Mouse (Mus musculus): Measurements from ENCODE around the gene Wdr45. TPM values are rescaled to one million over a fixed set of nuclear protein-coding genes. Genes with fewer than 3 reads are reported as not detected.
"Not testable (repeated sequence)": the region's sequence is repeated elsewhere in the genome, so short reads cannot be mapped to it uniquely, and the experiment has no call there.

The Wdr45 gene
- polyA plus RNA-seq, 1 experiment = 33.6 TPM

DNA sequence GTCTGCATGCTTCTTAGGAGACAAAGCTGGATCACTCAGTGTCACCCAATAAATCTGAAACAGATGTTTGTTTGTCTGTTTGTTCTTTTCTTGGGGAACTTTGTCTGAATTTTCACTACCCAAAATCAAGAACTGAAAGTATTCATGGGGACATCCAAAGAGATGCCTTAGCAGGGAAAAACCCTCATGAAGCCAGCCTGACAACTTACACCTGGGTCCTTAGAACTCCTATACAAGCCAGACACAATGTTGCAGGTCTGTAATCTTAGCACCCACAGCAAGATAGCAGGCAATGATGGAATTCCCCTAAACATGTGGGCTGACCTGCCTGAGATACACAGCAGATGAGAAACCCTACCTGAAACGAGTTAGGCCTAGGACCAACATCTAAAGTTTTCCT, 30.8 kb downstream of the Wdr45 start:
- H3K4me1 ChIP-seq (ENCODE audit: control insufficient read depth, insufficient read depth, insufficient read length, low read length) = peaks cover 2% of the 10 kb centered on the region; the same call in 1 of the 2 replicates
- no peak overlapping the region for H3K27ac ChIP-seq (ENCODE audit: insufficient read depth, low read depth, low read length)
- TF ChIP-seq POLR2A (IDR thresholded peaks at IDR 0.05; ENCODE audit: low read depth, low read length) = no peak
- no peak for TF ChIP-seq CTCF (IDR thresholded peaks at IDR 0.05; ENCODE audit: extremely low read depth, insufficient read length, insufficient replicate concordance, low read depth, low read length)
- no peaks in the 10 kb centered on the region for H3K36me3 ChIP-seq (ENCODE audit: control insufficient read depth, insufficient read depth, low read length)
- H3K4me3 ChIP-seq (ENCODE audit: low read depth, low read length) = no peak overlapping the region
- no peaks in the 10 kb centered on the region for H3K27me3 ChIP-seq (ENCODE audit: control insufficient read depth, insufficient read depth, low read length)
- WGBS = 27% methylated on average over 1 of the region's 1 CpGs

DNA sequence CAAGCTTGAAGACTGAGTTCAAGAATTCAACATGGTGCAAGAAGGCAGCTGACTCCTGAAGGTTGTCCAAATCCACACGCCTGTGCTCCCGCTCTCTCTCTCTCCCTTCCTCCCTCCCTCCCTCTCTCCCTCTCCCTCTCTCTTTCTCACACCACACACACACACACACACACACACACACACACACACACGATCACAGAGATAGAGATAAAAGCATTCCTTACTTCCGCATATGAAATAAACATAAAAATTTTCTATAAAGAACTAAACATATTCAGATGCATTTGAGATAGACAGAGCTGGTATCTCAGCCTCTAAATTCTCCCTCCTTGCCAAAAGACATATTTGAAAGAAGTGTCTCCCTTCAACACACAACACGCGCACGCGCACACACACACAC, 31.3 kb downstream of the Wdr45 start:
- Histone ChIP-seq H3K27me3 (ENCODE audit: control insufficient read depth, insufficient read depth, low read length) (no peaks in the 10 kb centered on the region), H3K4me1 (ENCODE audit: control insufficient read depth, insufficient read depth, insufficient read length, low read length) (peaks cover under 1% of the 10 kb centered on the region; the same call in 1 of the 2 replicates), H3K27ac (ENCODE audit: insufficient read depth, low read depth, low read length) (no peak overlapping the region), H3K36me3 (ENCODE audit: control insufficient read depth, insufficient read depth, low read length) (no peaks in the 10 kb centered on the region), H3K4me3 (ENCODE audit: low read depth, low read length) (no peak overlapping the region)
- WGBS = 91% methylated on average over 8 of the region's 8 CpGs
- TF ChIP-seq POLR2A (IDR thresholded peaks at IDR 0.05; ENCODE audit: low read depth, low read length) = no peak
- TF ChIP-seq CTCF (IDR thresholded peaks at IDR 0.05; ENCODE audit: extremely low read depth, insufficient read length, insufficient replicate concordance, low read depth, low read length) = no peak

DNA sequence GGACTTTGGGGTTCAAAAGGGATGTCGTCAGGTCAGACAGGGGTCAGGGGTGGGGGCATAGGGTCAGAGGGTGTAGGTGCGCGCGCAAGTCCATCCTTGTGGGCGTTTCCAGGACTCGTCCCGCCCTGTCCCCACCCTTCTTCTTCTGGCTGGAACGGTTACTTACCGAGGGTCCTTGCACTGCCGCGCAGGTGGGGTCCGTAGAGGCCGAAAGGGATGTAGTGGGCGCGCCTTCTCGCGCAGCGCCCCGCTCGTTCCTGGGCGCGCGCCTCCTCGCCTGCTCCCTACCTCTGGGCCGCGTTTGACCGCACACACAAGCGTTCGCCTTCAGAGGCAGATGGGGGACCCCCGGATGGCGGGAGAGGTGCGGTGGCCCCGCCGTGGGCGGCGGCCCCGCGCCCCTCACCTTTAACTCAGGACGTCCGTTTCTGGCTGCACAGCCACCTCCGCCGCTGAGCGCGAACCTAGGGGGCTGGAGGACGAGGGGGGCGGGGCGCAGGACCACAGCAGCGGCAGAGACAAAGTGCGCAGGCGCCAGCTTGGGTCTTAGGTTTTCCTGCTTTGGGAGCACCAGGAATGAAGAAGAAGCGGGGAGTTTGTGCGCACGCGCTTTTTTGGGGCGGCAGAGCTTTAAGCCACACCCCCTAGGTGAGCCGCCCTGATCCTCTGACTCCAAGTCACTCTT, 36.4 kb downstream of the Wdr45 start, which contains the start of gene Ccdc120:
Gene Ccdc120 (minus strand): TSS at position 474 of the 685 bp plus-strand sequence.
- Histone ChIP-seq H3K4me3 (ENCODE audit: low read depth, low read length) (peak within 1 kb of the TSS; percentile 96), H3K36me3 (ENCODE audit: control insufficient read depth, insufficient read depth, low read length) (no peaks in the 10 kb centered on the region), H3K27me3 (ENCODE audit: control insufficient read depth, insufficient read depth, low read length) (no peaks in the 10 kb centered on the region), H3K27ac (ENCODE audit: insufficient read depth, low read depth, low read length) (no peak within 1 kb of the TSS), H3K4me1 (ENCODE audit: control insufficient read depth, insufficient read depth, insufficient read length, low read length) (no peaks in the 10 kb centered on the region)
- no peak for TF ChIP-seq CTCF (IDR thresholded peaks at IDR 0.05; ENCODE audit: extremely low read depth, insufficient read length, insufficient replicate concordance, low read depth, low read length)
- no peak for TF ChIP-seq POLR2A (IDR thresholded peaks at IDR 0.05; ENCODE audit: low read depth, low read length)
- WGBS = 6% methylated on average over 52 of the region's 56 CpGs

DNA sequence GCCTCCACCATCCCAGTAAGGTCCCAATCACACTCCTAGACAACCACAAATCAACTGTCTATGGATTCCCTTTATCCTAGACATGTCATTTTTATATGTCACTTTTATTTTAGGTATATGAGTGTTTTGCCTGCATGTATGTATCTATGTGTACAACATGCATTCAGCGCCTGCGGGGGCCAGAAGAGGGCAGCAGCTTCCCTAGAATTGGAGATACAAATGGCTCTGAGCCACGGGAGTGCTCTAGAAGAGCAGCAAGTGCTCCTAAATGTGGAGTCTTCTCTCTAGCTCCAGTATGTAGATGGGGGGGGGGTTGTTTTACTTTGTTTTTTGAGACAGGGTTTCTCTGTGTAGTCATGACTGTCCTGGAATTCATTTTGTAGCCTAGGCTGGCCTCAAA, 39.5 kb downstream of the Wdr45 start:
- peak; percentile 15; the same call in 1 of the 2 replicates for TF ChIP-seq CTCF (IDR thresholded peaks at IDR 0.05; ENCODE audit: extremely low read depth, insufficient read length, insufficient replicate concordance, low read depth, low read length)
- H3K27ac ChIP-seq (ENCODE audit: insufficient read depth, low read depth, low read length); H3K4me3 ChIP-seq (ENCODE audit: low read depth, low read length); H3K36me3 ChIP-seq (ENCODE audit: control insufficient read depth, insufficient read depth, low read length); H3K27me3 ChIP-seq (ENCODE audit: control insufficient read depth, insufficient read depth, low read length); H3K4me1 ChIP-seq (ENCODE audit: control insufficient read depth, insufficient read depth, insufficient read length, low read length): not testable (repeated sequence)
- 9% methylated on average over 3 of the region's 3 CpGs for WGBS

DNA sequence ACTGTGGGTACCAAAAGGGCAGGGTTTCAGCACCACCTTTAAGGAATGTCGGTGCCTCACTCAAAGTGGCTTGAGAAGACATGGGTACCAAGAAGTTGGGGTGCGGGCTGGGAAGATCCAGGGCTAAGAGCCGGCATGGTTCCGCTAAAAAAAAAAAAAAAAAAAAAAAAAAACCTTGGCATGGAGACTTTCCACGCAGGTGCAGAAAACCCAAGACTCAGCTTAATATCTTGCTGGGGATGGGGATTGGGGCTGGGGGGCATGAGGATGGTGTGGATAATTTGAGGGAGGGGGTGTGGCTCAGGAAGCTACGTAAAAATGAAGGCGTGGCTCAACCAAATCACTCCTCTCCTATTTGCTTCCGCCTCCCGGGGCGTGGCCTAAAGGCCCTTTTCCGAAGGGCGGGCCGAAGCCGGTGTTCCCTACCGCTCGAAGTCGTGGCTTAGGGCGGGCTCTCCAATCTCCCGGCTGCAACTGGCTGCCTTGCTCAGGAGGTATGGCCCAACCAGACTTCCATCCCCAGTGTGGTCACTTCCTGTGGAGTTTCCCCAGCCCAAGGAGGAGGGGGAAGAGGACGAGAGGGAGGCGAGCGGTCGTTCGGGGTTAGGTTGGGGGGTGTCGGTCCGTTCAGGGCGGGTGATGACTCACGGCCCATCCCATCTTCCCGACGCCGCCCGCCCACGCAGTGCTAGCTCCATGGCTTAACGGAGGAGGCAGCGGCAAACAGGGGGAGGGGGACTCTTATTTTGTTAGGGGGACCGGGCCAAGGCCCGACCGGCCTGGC, 48.2 kb downstream of the Wdr45 start, which contains the start of gene Tfe3:
Gene Tfe3 (plus strand): TSS at position 424 of the 784 bp plus-strand sequence.
- H3K27ac ChIP-seq (ENCODE audit: insufficient read depth, low read depth, low read length) = peak within 1 kb of the TSS; percentile 86
- H3K4me3 ChIP-seq (ENCODE audit: low read depth, low read length) = peak within 1 kb of the TSS; percentile 98
- WGBS = 14% methylated on average over 38 of the region's 38 CpGs
- no peak for TF ChIP-seq CTCF (IDR thresholded peaks at IDR 0.05; ENCODE audit: extremely low read depth, insufficient read length, insufficient replicate concordance, low read depth, low read length)
- TF ChIP-seq POLR2A (IDR thresholded peaks at IDR 0.05; ENCODE audit: low read depth, low read length) = peak; percentile 30; the same call in 1 of the 2 replicates
- H3K27me3 ChIP-seq (ENCODE audit: control insufficient read depth, insufficient read depth, low read length) = no peaks in the 10 kb centered on the region
- peaks cover 10% of the 10 kb centered on the region for H3K36me3 ChIP-seq (ENCODE audit: control insufficient read depth, insufficient read depth, low read length)
- H3K4me1 ChIP-seq (ENCODE audit: control insufficient read depth, insufficient read depth, insufficient read length, low read length) = peaks cover 2% of the 10 kb centered on the region; the same call in 1 of the 2 replicates

DNA sequence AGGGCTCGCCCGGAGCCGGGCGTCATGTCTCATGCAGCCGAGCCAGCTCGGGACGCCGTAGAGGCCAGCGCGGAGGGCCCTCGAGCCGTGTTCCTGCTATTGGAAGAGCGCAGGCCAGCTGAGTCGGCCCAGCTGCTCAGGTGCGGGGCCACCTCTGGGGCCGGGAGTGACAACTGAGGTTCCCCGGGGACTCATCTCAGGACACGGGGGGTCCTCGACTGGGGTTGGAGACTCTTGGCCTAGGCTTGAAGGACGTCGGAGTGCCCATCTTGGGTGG, 48.7 kb downstream of the Wdr45 start:
- no peaks in the 10 kb centered on the region for H3K27me3 ChIP-seq (ENCODE audit: control insufficient read depth, insufficient read depth, low read length)
- peaks cover 16% of the 10 kb centered on the region for H3K36me3 ChIP-seq (ENCODE audit: control insufficient read depth, insufficient read depth, low read length)
- peak overlapping the region; percentile 98 for H3K4me3 ChIP-seq (ENCODE audit: low read depth, low read length)
- TF ChIP-seq POLR2A (IDR thresholded peaks at IDR 0.05; ENCODE audit: low read depth, low read length) = no peak
- WGBS = 14% methylated on average over 21 of the region's 21 CpGs
- H3K27ac ChIP-seq (ENCODE audit: insufficient read depth, low read depth, low read length) = peak overlapping the region; percentile 86
- peaks cover 2% of the 10 kb centered on the region; the same call in 1 of the 2 replicates for H3K4me1 ChIP-seq (ENCODE audit: control insufficient read depth, insufficient read depth, insufficient read length, low read length)

DNA sequence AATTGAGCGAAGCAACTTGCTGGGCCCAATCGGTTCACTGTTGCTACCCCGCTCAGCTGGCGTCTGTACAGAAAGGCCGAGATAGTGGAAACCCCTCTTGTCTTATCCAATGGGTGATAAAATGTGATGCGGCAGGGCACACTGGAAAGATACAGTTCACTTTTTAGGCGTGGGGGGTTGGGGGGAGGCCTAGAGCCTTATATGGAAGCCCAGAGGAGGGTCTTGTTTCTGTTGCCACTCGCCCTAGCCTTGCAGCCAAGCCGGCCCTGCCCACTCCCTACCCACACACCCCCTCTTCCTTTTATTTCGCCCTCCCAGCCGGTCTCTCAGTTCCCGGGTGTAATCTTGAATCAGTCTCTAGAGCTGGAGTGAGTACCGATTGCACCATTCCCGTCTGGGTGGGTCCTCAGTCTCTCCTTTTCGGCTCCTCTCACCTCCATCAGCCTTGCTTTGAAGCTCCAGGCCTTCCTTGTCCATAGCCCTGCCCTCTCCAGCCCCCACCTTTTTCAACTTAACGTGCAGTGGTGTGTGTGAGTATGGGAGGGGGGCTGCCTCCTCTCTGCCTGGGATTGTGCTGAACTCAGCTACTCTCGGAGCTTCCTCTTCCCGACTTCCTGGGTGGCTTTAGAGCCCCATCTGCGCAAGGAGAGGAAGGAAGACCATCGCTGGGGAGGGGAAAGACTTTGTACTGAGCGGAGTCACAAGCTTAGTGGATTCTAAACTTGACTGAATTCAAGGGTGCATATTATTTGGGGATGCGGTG, 49.7 kb downstream of the Wdr45 start:
- 13% methylated on average over 22 of the region's 22 CpGs for WGBS
- TF ChIP-seq POLR2A (IDR thresholded peaks at IDR 0.05; ENCODE audit: low read depth, low read length) = no peak
- no peak for TF ChIP-seq CTCF (IDR thresholded peaks at IDR 0.05; ENCODE audit: extremely low read depth, insufficient read length, insufficient replicate concordance, low read depth, low read length)
- Histone ChIP-seq H3K36me3 (ENCODE audit: control insufficient read depth, insufficient read depth, low read length) (peaks cover 22% of the 10 kb centered on the region), H3K27me3 (ENCODE audit: control insufficient read depth, insufficient read depth, low read length) (no peaks in the 10 kb centered on the region), H3K4me1 (ENCODE audit: control insufficient read depth, insufficient read depth, insufficient read length, low read length) (peaks cover 2% of the 10 kb centered on the region; the same call in 1 of the 2 replicates), H3K4me3 (ENCODE audit: low read depth, low read length) (peak overlapping the region; percentile 98), H3K27ac (ENCODE audit: insufficient read depth, low read depth, low read length) (peak overlapping the region; percentile 86)

Measured in small intestine, adult 2 months (tissue).